Mouse (Mus musculus): Measurements from ENCODE around the gene Olfr1449. TPM values are rescaled to one million over a fixed set of nuclear protein-coding genes. Genes with fewer than 3 reads are reported as not detected.
"Not testable (repeated sequence)": the region's sequence is repeated elsewhere in the genome, so short reads cannot be mapped to it uniquely, and the experiment has no call there.

The Olfr1449 gene
- polyA plus RNA-seq (2015; fragmentation: Nextera tagmentation; extraction: Ambion mirVana): not detected in 2 replicates

DNA sequence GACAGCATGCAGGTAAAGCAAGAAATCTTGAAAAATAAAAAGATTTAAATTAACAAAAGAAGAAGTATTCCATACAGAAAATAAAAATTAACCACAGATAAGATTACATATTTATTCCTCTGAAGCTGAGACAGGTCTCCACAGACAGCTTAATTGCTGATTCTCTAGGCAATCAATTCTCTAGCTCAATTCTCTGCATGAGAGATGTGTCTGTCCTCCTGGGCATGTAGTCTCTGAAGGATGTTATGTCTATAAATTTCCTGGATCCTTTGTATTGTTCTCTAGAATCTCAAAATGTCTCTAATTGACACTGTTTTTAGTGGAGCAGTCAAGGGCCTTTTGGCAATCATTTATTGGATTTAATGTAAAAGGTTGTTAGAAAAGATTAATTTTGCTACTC is at the start of gene Olfr1449:
Gene Olfr1449 (plus strand): TSS at position 301 of the 400 bp plus-strand sequence.
- no peaks in the 10 kb centered on the region for H3K4me1 ChIP-seq (replicated peaks)
- ATAC-seq (ENCODE audit: low read depth): no peak
- H3K27me3 ChIP-seq: no peaks in the 10 kb centered on the region
- H3K9me3 ChIP-seq (replicated peaks): no peaks in the 10 kb centered on the region
- no peak within 1 kb of the TSS for H3K4me2 ChIP-seq
- DNase-seq: no peak
- no peak within 1 kb of the TSS for H3K4me3 ChIP-seq (replicated peaks)
- H3K36me3 ChIP-seq: no peaks in the 10 kb centered on the region
- no peak within 1 kb of the TSS for H3K9ac ChIP-seq
- no peak within 1 kb of the TSS for H3K27ac ChIP-seq

DNA sequence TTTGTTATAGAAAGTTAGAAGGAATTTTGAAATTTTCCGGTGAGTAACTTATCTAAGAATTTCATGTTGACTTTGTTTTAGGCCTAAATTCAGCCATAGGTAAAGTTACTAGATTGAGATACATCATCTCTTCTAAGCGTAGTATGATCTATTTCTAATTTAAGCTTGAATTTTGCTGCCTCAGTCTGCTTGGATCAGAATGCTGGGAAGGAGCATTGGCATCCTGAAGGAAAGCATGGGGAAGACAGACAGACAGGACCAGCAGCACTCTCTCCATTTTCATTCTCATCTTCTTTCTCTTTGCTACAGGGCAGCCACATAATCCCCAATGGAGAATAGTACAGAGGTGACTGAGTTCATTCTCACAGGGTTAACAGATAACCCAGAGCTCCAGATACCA is 47.1 kb upstream of the Olfr1449 start, which contains the start of gene Olfr1445:
Gene Olfr1445 (plus strand): TSS at position 301 of the 400 bp plus-strand sequence.
- 62% methylated on average over 2 of the region's 2 CpGs for WGBS (ENCODE audit: insufficient replicate concordance)
- Histone ChIP-seq H3K27me3 (no peaks in the 10 kb centered on the region), H3K9ac (no peak within 1 kb of the TSS), H3K4me2 (no peak within 1 kb of the TSS), H3K4me1 (replicated peaks) (no peaks in the 10 kb centered on the region), H3K4me3 (replicated peaks) (no peak within 1 kb of the TSS), H3K9me3 (replicated peaks) (no peaks in the 10 kb centered on the region), H3K36me3 (no peaks in the 10 kb centered on the region), H3K27ac (no peak within 1 kb of the TSS)
- no peak for DNase-seq
- ATAC-seq (ENCODE audit: low read depth): no peak

DNA sequence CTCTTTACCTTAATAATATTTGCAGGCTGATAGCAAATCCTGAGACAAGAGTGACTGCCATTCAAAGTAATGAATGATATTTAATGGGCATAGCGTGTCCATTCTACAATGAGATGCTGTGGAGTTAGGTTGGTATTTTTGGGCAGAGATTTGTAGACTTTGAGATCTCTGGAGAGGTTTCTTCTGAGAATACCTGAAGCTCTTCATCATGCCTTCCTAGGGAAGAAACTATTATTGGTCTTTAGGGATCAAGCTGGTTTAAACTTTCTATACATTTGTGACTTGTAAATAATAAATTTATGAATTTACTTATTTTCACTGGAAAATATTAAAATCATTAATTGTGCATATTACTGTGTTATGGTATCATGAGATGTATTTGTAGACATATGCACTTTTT is 37.2 kb upstream of the Olfr1449 start, which contains the start of gene Olfr1446:
Gene Olfr1446 (minus strand): TSS at position 101 of the 400 bp plus-strand sequence.
- Histone ChIP-seq H3K4me3 (replicated peaks) (no peak within 1 kb of the TSS), H3K27me3 (no peaks in the 10 kb centered on the region), H3K36me3 (no peaks in the 10 kb centered on the region), H3K4me2 (no peak within 1 kb of the TSS), H3K9me3 (replicated peaks) (no peaks in the 10 kb centered on the region; the same call in 1 of the 2 replicates), H3K9ac (no peak within 1 kb of the TSS), H3K4me1 (replicated peaks) (no peaks in the 10 kb centered on the region), H3K27ac (no peak within 1 kb of the TSS)
- 54% methylated on average over 1 of the region's 1 CpGs for WGBS (ENCODE audit: insufficient replicate concordance)
- no peak for ATAC-seq (ENCODE audit: low read depth)
- no peak for DNase-seq

DNA sequence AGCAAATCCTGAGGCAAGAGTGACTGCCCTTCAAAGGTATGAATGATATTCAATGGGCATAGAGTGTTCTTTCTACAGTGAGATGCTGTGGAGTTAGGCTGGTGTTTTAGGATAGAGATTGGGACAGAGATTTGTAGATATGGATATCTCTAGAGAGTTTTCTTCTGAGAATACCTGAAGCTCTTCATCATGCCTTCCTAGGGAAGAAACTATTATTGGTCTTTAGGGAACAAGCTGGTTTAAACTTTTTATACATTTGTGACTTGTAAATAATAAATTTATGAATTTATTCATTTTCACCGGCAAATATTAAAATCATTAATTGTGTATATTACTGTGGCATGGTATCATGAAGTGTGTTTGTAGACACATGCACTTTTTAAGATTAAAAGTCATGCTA is 27.0 kb upstream of the Olfr1449 start, which contains the start of gene Olfr1447:
Gene Olfr1447 (minus strand): TSS at position 101 of the 400 bp plus-strand sequence.
- DNase-seq: no peak
- 71% methylated on average over 1 of the region's 1 CpGs for WGBS (ENCODE audit: insufficient replicate concordance)
- no peak within 1 kb of the TSS for H3K4me3 ChIP-seq (replicated peaks)
- H3K9me3 ChIP-seq (replicated peaks): no peaks in the 10 kb centered on the region; the same call in 1 of the 2 replicates
- ATAC-seq (ENCODE audit: low read depth): no peak
- H3K9ac ChIP-seq: no peak within 1 kb of the TSS
- H3K4me2 ChIP-seq: no peak within 1 kb of the TSS
- no peaks in the 10 kb centered on the region for H3K4me1 ChIP-seq (replicated peaks)
- no peaks in the 10 kb centered on the region for H3K27me3 ChIP-seq
- no peak within 1 kb of the TSS for H3K27ac ChIP-seq
- no peaks in the 10 kb centered on the region for H3K36me3 ChIP-seq

DNA sequence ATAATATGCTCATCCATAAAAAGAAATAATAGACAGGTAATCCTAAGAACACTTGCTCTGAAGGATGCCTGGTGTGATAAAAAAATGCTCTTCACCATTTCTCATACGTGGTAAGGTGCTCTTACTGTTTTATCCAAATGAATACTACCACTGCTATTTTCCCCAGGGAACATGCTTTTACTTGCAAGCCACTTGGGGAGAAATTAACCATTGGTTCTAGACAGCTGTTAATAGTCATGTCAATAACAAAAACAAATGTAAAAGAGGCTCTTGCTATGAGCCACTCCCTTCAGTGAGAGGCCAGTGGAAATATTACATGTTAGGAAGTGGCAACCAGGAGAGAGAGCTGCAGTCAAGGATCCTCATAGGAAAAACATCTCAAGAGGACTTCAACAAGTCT is 6.3 kb upstream of the Olfr1449 start, which contains the start of gene Olfr1448:
Gene Olfr1448 (minus strand): TSS at position 101 of the 400 bp plus-strand sequence.
- H3K27ac ChIP-seq: no peak within 1 kb of the TSS
- 48% methylated on average over 1 of the region's 1 CpGs for WGBS (ENCODE audit: insufficient replicate concordance)
- H3K4me3 ChIP-seq (replicated peaks): no peak within 1 kb of the TSS
- no peaks in the 10 kb centered on the region for H3K27me3 ChIP-seq
- ATAC-seq (ENCODE audit: low read depth) (no peak), DNase-seq (no peak)
- no peak within 1 kb of the TSS for H3K4me2 ChIP-seq
- H3K9me3 ChIP-seq (replicated peaks): no peaks in the 10 kb centered on the region
- no peaks in the 10 kb centered on the region for H3K36me3 ChIP-seq
- no peak within 1 kb of the TSS for H3K9ac ChIP-seq
- H3K4me1 ChIP-seq (replicated peaks): no peaks in the 10 kb centered on the region

DNA sequence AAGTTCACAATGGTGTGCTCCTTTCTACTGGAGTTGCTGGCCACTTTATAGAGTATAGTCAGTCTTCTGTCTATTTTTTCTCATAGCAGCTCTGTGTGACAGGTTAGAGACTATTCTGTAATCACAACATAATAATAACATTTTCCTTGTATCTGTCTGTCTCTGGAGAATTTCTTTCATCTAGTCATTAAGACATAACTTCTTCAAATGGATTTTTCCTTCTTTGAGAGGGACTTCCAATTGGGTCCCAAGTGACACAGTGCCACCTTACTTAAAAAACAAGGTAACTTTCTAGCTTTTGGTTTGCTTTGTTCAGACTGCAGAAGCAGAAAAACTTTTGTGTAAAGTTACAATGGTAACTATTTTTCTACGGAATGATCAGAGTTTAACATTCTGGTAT is 19.3 kb downstream of the Olfr1449 start, which contains the start of gene Olfr1450:
Gene Olfr1450 (plus strand): TSS at position 301 of the 400 bp plus-strand sequence.
- Histone ChIP-seq H3K9me3 (replicated peaks) (no peaks in the 10 kb centered on the region), H3K4me1 (replicated peaks) (no peaks in the 10 kb centered on the region), H3K27me3 (no peaks in the 10 kb centered on the region), H3K4me2 (no peak within 1 kb of the TSS), H3K36me3 (no peaks in the 10 kb centered on the region), H3K4me3 (replicated peaks) (no peak within 1 kb of the TSS), H3K27ac (no peak within 1 kb of the TSS), H3K9ac (no peak within 1 kb of the TSS)
- no peak for ATAC-seq (ENCODE audit: low read depth)
- WGBS (ENCODE audit: insufficient replicate concordance): 67% methylated on average over 1 of the region's 1 CpGs
- DNase-seq: no peak

DNA sequence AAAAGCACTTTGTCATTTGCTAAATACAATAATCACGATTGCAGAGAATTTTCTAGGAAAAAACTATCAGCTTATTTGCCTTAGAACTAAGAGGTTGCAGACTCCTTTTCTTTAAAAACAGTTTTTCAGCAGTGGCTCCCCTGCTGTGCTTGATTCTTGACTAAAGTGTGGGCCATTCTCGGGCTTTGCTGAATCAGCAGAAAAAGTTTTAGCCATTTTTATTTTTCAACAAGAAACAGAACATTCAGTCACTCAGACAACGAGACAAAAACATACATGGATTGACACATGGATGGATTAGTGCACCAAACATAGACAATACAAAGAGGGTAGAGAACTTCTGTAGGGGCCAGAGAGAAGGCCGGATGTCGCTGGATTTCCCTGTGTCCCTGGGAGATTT is 39.4 kb downstream of the Olfr1449 start:
- not testable (repeated sequence) for H3K4me3 ChIP-seq (replicated peaks); H3K4me1 ChIP-seq (replicated peaks); DNase-seq; H3K9me3 ChIP-seq (replicated peaks); H3K9ac ChIP-seq; H3K36me3 ChIP-seq; H3K27ac ChIP-seq; H3K4me2 ChIP-seq; ATAC-seq (ENCODE audit: low read depth); H3K27me3 ChIP-seq
- 63% methylated on average over 5 of the region's 5 CpGs for WGBS (ENCODE audit: insufficient replicate concordance)

Other genes with a start within 250 kb of the Olfr1449 start
- gene Keg1, start 235.1 kb upstream of the Olfr1449 start, polyA plus RNA-seq (2015; fragmentation: Nextera tagmentation; extraction: Ambion mirVana): 1.5 and 1.7 TPM in 2 replicates
- gene Cntf, start 165.2 kb upstream of the Olfr1449 start, polyA plus RNA-seq (2015; fragmentation: Nextera tagmentation; extraction: Ambion mirVana): 0.69 and 0.81 TPM in 2 replicates
- 8.4 and 9.2 TPM in 2 replicates for gene Zfp91, start 134.7 kb upstream of the Olfr1449 start, polyA plus RNA-seq (2015; fragmentation: Nextera tagmentation; extraction: Ambion mirVana)
- gene Lpxn, start 134.6 kb upstream of the Olfr1449 start, polyA plus RNA-seq (2015; fragmentation: Nextera tagmentation; extraction: Ambion mirVana): 1.5 and 2.0 TPM in 2 replicates
- gene Gm5244, start 84.2 kb upstream of the Olfr1449 start, polyA plus RNA-seq (2015; fragmentation: Nextera tagmentation; extraction: Ambion mirVana): not detected in 2 replicates
- not detected in 2 replicates for gene Olfr1444, start 73.6 kb upstream of the Olfr1449 start, polyA plus RNA-seq (2015; fragmentation: Nextera tagmentation; extraction: Ambion mirVana)
- not detected in 2 replicates for gene Olfr1445, start 47.0 kb upstream of the Olfr1449 start, polyA plus RNA-seq (2015; fragmentation: Nextera tagmentation; extraction: Ambion mirVana)
- not detected in 2 replicates for gene Olfr1446, start 37.3 kb upstream of the Olfr1449 start, polyA plus RNA-seq (2015; fragmentation: Nextera tagmentation; extraction: Ambion mirVana)
- not detected in 2 replicates for gene Olfr1447, start 27.1 kb upstream of the Olfr1449 start, polyA plus RNA-seq (2015; fragmentation: Nextera tagmentation; extraction: Ambion mirVana)
- not detected in 2 replicates for gene Olfr1448, start 6.4 kb upstream of the Olfr1449 start, polyA plus RNA-seq (2015; fragmentation: Nextera tagmentation; extraction: Ambion mirVana)
- gene Olfr1450, start 19.4 kb downstream of the Olfr1449 start, polyA plus RNA-seq (2015; fragmentation: Nextera tagmentation; extraction: Ambion mirVana): not detected in 2 replicates
- not detected in 2 replicates for gene Olfr1451, start 64.2 kb downstream of the Olfr1449 start, polyA plus RNA-seq (2015; fragmentation: Nextera tagmentation; extraction: Ambion mirVana)
- gene Olfr1453, start 97.5 kb downstream of the Olfr1449 start, polyA plus RNA-seq (2015; fragmentation: Nextera tagmentation; extraction: Ambion mirVana): not detected in 2 replicates
- gene Olfr1454, start 129.8 kb downstream of the Olfr1449 start, polyA plus RNA-seq (2015; fragmentation: Nextera tagmentation; extraction: Ambion mirVana): not detected in 2 replicates
- gene Olfr1457, start 167.1 kb downstream of the Olfr1449 start, polyA plus RNA-seq (2015; fragmentation: Nextera tagmentation; extraction: Ambion mirVana): not detected in 2 replicates
- not detected in 2 replicates for gene Olfr1458, start 175.9 kb downstream of the Olfr1449 start, polyA plus RNA-seq (2015; fragmentation: Nextera tagmentation; extraction: Ambion mirVana)
- not detected in 2 replicates for gene Olfr1459, start 218.7 kb downstream of the Olfr1449 start, polyA plus RNA-seq (2015; fragmentation: Nextera tagmentation; extraction: Ambion mirVana)
- gene Olfr1461, start 232.2 kb downstream of the Olfr1449 start, polyA plus RNA-seq (2015; fragmentation: Nextera tagmentation; extraction: Ambion mirVana): not detected in 2 replicates